Mouse (Mus musculus) E14TG2a.4 (cell line): ENCODE data around the gene Mkrn1.

Experiments
- CTCF ChIP-seq: conservative IDR thresholded peaks from 2 replicates; pipeline ENCODE4 v1.5.1; 2014; ENCODE audit warnings: low read length
- NANOG ChIP-seq: IDR thresholded peaks from 2 replicates; pipeline ENCODE4 v1.6.1; 2014; ENCODE audit warnings: borderline replicate concordance, low read length, mixed read lengths

DNA sequence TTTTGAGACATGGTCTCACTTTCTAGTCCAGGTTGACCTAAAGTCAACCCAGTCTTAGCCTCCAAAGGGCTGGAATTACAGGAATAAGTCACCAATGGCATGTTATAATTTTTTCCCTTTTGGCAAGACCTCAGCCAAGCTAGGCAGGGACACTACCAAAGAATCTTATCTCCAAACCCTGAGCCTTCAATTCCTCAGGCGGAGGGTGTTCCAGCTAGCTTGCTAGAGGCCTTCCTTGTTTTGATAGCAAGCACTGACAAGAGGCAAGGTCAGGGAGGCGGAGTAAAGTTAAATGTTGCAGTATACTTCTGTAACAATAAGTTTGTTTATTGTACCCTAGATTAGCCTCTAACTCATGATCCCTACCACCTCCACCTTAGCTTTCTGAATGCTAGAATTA is 4.9 kb upstream of the Mkrn1 start:
- TF ChIP-seq CTCF (no peak), NANOG (no peak)
